Mouse (Mus musculus) gastrocnemius, postnatal 10 days (tissue): Measurements from ENCODE around the gene Bmp8b. TPM values are rescaled to one million over a fixed set of nuclear protein-coding genes. Genes with fewer than 3 reads are reported as not detected.
"Not testable (repeated sequence)": the region's sequence is repeated elsewhere in the genome, so short reads cannot be mapped to it uniquely, and the experiment has no call there.

Source experiments
- DNase-seq: peaks from one replicate; pipeline ENCODE4 v3.0.0; 2021; ENCODE audit warnings: mixed read lengths
- long read RNA-seq, 2 experiments: library from polyadenylated mRNA; stranded (forward); transcript quantifications; one replicate each; pipeline ENCODE4 v2.0.0; 2021
- total RNA-seq, 2 experiments: library from RNA; stranded (reverse); gene quantifications; 2 replicates each; pipeline ENCODE4 v1.2.3; 2021

The Bmp8b gene
- total RNA-seq = not detected
- long read RNA-seq, experiment 1 = 0 reads
- long read RNA-seq, experiment 2 = 0 reads

DNA sequence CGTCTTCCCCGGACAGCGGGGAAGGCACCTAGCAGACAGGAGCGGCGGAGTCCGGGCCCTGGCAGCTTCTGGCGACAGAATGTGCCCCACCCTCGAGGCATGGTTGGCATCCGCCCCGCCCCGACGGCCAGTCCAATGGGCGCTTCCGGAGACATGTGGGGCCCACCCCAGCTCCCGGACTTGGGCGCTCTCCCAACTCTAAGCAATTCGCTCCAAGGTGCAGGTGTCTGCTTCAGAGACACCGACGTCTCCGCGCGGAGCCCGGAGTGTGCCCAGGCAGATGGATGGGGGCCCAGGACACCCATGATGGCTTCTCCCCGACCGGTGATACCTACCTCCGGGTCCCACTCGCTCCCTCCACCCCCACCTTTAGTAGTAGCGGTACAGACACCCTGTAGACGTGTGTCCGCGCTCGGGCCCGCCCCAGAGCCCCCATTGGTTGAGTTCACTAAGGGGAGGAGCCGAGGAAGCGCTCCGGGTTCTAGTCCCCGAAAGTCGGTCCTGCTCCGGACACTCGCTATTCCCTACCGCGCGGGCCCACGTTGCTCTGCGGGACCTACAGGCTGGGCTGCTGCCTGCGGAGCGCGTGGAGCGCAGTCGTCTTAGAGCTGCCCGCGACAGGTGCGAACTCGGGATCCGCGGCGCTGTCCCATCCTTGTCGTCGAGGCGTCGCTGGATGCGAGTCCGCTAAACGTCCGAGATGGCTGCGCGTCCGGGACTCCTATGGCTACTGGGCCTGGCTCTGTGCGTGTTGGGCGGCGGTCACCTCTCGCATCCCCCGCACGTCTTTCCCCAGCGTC lies at the start of gene Bmp8b:
Gene Bmp8b, plus strand, starts transcription at position 515 of the 800 bp plus-strand sequence.
- DNase-seq = peak; percentile 12

DNA sequence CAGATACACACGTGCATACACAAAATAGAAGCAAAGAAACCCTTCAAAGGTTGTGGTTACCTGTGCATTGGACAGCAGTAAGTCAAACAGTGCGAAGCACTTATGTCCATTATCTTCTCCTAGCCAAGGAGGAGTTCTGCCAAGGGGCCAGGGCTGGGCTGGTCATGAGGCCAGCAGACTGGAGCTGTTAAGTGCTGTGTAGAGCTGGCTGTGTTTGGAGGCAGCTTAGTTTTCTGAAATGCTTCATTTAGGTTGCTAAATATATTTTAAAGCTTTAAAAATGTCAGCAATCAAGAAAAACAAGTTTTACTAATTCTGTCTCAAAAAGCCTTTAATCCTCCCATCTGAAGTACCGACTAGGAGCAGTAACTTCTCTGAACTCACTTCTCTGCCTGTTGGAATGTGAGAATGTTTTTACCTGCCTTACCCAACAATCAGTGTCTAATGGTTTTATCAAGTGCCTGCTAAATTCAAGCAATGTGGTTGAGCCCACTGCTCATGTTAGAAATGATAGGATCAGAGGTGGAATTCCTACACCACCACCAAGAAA lies 48.3 kb upstream of the Bmp8b start:
- DNase-seq = no peak

DNA sequence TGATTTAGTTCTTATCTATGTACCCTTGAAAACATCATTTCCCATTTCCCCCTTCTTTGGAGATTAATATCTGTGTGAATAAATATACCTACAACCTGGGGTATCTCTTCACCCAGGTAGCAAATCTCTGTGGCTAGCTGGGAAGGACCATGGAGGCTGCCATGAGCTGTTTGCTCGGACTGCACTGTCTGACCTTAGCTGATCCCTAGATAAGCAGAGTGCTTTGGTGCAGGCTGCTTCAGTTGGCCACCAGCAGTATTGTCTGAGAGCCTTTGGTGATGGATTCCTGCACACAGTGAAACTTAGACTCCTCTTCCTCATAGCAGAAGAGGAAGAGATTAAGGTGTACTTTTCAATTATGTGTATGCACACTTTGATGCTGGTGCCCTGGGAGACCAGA lies 47.0 kb upstream of the Bmp8b start:
- no peak for DNase-seq

DNA sequence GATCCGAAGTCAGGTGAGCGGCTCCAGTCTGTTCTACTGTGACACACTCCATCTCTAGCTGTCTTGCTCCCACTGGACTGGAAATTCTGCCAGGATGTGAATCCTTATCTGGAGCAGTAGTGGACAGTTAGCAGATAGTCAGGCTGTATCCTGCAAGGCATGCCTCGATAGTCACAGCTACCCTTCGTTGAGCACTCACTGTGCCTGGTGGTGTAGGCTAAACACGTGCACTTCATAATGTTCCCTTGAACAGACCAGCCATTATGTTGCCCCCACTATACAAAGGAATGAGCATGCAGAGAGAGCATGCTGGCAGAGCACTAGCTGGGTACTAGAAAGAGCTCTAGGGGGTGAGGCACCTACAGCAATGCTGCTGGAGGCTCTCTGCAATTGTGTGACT lies 43.2 kb upstream of the Bmp8b start:
- no peak for DNase-seq

DNA sequence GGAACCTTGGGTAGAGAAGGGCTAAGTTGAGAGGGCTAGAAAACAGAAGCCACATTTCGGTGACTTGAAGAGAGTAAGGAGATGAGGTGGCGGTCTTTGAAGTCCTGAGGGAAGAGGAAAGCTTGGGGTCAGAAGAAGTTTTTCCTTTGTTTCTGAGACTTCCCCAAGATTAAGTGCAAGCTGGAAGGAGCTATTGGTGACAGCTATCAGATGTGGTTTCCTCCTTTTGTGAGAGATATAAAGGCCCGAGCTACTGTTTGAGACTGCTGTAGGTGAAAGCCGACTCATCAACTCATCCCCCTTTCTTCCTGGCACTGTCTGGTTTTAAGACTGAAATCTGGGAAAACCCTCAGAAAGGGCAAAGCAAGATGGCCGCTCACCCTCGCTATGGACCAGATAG lies 36.3 kb upstream of the Bmp8b start:
- no peak for DNase-seq

DNA sequence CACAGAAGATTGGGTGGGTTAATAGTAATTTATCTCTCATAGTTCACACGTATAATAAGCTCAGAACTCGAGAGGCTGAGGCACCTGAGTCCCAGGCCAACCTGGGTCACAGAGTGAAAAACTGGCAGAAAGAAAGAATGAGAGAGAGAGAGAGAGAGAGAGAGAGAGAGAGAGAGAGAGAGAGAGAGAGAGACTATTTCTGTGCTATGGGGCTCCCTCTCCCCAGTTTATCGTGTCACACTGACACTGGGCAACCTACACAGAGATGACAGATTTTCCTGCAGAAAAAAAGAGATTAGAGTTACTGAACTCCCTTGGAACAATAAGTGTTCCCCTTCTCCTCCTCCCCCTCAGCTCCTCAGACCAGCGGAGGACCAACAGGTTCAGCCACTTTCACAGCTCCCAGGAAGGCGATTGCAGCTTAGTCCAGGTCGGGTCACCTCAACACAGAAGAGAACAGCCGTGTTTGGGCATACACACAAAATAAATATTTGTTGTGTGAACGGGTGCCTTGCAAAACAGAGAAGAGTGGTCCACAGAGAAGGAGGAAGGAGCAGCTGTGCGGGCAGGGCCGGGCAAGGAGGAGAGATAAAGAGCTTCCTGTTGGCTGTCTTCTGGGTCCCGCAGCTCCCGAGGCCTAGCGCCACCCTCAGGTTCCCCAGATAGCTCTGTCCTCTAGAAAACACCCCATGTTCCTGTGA lies 33.5 kb upstream of the Bmp8b start:
- DNase-seq = peak; percentile 31

DNA sequence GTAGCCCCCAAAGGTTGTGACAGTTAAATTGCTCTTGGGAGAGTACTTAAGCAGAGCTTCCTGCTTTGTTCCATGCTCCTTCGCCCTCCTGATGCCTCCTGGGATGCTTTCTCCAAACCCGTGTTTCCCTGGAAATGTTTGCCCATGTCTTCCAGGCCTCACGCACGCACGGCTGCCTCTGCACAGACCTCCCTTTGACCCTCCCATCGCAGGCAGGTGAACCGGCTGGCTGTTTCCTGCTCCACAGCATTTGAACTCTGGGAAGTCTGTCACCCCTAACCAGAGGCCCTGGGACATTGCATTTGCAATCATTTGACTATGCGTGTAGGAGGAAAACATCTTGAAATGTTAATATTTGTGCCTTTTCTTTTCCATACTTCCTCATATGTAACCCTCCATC lies 28.0 kb upstream of the Bmp8b start:
- DNase-seq = no peak

DNA sequence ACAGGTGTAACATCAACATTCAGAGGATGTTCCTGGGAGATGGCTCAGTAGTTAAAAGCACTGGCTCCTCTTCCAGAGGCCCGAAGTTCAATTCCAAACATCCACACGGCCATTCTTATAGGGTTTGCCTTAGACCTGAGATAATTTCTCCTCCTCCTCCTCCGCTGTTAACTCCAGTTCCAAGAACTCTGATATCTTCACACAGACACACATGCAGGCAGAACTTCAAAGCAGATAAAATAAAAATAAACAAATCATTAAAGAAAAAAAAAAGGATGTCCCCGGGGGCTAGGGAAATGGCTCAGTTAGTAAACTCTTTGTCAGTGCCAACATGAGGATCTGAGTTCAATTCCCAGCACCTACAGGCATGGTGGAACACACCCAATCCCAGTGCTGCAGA lies 26.7 kb upstream of the Bmp8b start:
- no peak for DNase-seq

DNA sequence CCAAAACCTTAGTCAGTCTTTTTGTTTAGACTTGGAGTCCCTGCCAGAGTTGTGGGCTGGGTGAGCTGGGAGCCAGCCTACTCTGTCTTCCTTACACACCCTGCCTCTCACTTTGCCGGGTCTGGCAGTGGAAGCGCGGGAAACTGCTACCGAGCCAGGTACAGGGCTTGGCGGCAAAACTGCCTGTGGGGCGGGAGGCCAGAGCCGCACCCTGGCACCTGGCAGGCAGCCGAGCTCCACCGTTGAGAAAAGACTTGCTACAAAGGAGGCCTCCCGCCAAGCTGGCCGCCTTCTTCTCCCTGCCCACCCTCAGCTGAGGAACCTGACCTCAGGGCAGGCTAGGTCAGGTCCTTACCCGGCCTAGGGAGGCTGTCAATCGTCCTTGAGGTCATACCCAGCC lies 24.2 kb upstream of the Bmp8b start:
- DNase-seq = peak; percentile 20

DNA sequence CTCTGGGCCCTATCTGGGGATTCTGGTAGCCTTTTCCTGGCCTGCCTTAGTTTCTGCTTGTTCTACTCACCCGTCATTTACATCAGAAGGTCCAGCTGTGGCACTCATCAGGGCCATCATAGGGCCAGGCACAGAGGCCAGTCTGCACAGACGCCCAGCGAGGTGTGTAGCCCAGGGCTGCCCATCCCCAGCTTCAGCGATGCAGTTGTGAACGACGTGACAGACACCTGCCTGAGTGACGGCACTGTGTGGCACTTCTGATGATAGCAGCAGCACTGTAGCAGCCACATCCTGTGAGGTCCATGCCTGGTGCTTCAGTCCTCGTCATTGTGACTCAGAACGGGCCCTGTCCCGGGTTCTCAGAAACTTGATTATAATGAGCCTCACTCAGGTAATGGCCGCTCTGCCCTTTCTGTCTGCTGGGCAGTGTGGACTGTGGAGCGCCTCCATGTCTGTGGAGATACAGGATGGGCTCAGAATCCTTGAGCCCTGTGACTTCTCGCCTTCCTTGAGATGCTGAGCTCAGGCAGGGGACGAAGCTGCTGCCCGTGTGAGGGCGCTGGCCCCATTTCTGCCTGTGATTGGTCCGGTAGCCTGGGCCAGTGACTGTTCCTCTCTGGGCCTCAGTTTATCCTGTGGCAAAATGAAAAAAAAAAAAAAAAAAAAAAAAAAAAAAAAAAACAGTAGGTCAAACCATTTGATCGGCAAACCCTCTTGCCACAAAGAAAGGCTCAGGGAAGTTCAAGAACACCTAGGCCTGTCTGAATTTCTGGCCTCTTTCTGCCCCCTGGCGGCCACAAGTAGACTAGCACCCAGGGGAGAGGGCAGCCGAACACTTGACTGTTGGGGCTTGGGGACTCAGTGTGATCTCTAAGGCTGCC lies 22.4 kb upstream of the Bmp8b start:
- DNase-seq = peak; percentile 50

DNA sequence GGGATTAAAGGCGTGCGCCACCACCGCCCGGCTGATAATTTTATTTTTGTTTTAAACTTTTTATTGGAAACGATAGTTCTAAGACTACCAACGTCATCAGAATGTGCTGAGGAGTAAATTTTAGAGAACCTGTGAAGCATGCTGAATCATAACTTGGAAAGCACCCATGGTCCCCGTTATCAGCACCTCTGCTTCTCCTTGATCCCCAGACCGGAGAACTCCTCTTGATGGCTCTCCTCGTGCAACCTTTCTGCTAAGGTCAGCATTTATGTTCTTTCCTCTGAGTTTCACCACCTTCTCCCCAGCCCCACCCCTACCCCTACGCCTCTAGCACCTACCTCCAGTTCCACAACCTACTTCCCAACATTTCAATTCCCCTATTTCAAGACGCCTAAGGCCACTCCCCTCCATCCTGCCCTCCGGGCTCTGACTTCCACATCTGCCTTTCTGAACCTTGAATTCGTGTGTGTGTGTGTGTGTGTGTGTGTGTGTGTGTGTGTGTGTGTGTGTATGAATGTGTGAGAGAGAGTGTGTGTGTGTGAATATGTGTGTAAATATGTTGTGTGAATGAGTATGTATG lies 21.6 kb upstream of the Bmp8b start:
- DNase-seq = no peak

DNA sequence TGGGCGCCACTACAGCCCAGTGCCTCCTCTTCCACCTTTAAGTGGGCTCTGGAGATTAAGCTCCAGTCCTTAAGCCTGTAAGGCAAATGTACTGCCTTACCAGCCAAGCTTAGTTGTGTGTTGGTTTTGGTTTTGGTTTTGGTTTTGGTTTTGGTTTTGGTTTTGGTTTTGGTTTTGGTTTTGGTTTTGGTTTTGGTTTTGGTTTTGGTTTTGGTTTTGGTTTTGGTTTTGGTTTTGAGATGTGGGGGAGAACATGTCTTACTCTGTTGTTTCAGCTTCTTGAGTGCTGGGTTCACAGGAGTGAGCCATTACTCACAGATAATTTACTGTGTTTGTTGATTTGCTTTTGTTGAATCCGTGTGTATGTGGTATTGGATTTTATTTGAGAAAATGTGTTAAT lies 19.7 kb upstream of the Bmp8b start:
- DNase-seq = no peak

DNA sequence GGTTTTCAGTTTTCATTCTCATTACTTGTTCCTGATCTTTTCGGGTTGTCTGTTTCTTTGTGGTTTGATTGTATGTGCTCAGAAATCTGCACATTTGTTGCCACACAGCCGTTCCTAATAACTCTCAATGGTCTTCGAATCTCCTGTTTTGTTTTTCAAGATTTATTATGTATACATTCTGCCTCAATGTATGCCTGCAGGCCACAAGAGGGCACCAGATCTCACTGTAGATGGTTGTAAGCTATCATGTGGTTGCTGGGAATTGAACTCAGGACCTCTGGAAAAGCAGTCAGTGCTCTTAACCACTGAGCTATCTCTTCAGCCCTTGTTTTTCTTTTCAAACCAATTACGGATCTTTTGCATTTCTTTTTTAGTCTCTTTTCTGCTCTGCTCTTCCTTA lies 18.6 kb upstream of the Bmp8b start:
- no peak for DNase-seq

DNA sequence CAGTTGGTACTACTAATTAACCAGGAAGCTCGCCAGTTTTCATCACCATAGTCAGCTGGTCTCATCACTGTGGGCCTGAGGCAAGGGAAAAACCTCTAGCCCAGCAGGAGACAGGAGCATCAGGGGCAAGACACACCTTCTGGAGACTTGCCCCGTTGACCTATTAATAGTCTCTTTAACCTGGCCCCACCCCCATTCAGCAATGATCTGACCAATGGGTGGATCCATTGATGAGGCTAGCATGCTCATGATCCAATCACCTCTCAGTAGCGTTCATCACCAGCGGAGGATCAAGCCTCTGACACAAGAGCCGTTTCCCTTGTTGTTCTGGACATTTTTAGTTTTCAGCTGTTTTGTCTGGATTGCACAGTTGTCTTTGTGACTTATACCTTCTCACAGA lies 12.3 kb upstream of the Bmp8b start:
- no peak for DNase-seq

DNA sequence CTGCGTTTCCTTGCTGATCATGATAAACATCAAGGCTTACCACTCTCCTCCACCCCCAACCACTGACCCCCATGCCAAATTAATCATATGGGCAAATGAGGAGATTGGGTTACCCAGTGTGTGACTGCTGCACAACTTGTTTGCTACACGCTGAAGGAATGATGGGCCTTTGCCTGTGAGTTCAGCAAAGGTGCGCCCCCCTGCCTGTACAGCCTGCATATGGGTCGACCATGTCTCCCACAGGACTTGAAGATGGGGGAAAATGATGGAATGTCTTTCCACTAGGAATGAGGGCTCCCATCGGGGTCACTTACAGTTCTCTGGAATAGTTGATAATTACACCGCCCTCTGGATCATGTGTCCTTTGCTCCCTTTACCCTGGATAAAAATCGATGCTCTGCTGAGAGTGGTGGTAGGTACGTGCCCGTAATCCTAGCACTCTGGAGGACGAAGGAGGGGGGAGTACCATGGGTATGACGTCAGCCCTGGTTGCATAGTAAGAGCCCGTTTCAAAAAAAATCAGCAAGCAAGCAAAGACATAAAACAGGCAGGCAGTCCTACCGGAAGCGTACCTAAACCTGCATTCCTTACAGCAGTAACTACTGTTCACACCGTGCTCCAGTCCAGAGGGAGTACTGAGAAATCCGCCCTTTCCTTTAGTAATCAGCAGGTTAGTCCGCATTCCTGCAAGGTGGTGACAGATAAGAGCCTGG lies 11.7 kb upstream of the Bmp8b start:
- DNase-seq = no peak

DNA sequence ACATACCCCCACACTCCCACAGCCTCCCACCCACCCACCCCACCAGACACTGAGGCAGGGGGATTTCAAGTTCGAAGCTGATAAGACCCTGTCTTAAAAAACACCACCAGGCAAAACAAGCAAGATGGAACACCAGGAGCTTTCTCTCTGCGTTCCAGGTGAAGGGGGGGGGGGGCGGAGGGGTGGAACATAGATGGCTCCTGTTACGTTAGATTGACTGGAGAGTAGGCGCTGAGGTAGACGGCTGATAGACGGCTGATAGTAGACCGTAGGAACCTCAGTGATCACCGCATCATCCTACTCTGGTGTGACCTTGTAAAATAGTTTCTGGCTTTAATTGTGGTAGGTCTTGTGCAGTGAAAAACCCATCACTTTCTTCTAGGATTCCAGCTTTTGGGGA lies 11.1 kb upstream of the Bmp8b start:
- DNase-seq = no peak

DNA sequence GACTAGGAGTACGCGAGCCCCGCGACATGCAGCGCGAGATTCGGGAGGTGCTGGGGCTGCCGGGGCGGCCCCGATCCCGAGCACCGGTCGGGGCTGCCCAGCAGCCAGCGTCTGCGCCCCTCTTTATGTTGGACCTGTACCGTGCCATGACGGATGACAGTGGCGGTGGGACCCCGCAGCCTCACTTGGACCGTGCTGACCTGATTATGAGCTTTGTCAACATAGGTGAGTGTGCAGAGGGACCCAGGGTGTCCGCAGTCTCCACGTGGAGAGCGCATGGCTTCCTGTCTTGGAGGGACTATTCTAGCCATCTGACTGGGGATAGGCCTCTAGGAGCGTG lies 456 bp downstream of the Bmp8b start:
- DNase-seq = no peak

DNA sequence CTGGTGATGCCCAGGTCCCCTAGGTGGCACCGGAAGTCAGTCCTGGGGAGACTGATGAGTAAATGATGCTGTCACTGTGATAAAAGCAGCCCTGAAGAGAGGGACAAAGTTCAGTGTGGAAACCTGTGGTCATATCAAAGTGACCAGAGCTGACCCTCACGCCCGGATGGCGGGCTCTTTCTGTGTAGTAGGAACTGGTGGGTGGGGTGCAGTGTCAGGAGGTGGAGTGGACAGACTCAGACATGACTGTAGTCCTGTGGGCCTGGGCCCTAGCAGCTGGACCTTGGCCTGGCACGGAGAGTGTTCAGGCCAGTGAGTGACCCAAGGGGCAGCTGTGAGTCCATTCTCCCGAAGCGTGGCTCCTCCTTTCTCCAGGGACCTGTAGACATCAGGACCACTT lies 964 bp downstream of the Bmp8b start:
- DNase-seq = not testable (repeated sequence)

DNA sequence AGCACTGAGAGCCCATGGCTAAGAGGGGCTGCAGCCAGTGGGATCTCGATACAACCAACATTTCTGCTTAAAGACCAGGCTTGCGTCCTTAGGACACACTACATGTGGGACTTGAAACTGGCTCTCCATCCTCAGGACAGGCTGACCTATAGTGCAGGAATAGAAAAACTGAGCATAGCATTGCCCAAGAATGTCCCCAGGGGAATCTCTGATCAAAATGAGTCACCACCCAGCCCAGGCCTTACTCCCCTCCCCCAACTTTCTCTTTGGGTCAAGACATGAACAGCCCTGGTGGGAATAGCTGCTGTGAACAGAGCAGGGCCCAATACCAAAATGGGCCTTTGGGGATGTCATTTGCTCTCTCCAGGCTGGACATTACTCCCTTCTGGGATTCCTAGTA lies 1.9 kb downstream of the Bmp8b start:
- DNase-seq = no peak

DNA sequence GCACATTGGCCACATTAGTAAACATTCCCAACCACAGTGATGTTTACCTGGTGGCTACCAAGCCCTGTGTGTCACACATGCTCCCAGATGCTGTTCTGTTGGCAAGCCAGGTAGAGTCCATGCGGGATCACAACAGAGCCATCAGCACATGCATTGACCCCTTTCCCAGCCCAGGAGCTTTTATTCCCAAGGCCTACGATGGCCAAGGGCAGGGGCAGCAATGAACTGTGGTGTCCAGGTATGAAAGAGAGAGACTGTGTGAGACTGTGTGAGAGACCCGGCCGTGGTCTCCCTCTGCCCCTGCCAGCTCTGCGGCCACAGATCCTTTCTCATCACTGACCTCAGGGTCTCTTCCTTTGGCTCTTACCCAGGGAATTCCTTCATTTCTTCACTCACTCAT lies 3.1 kb downstream of the Bmp8b start:
- DNase-seq = no peak

DNA sequence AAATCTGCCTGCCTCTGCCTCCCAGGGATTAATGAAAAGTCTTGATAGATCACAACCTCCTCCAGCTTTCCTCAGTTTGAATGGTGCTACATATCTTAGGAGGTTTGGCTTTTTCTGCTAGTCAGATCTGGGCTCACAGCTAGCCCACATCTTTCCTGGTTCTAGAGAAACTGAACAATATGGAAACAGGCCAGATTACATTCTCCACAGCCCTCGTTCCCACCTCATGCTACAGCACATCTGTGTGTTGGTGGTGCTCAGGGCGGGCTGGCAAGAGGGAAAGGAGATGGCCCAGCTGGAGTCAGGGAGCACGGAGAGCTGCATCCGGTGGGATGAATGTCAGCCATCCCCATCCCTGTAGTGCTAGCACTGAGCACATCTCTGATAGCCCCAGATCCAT lies 5.8 kb downstream of the Bmp8b start:
- no peak for DNase-seq
